Mouse (Mus musculus): ENCODE results near the gene Mus81. TPM values are rescaled to one million over a fixed set of nuclear protein-coding genes. Genes with fewer than 3 reads are reported as not detected.
"Not testable (repeated sequence)": the region's sequence is repeated elsewhere in the genome, so short reads cannot be mapped to it uniquely, and the experiment has no call there.

Mus81 gene
- polyA plus RNA-seq, 1 experiment from 2014 or later: 43.2 TPM

DNA sequence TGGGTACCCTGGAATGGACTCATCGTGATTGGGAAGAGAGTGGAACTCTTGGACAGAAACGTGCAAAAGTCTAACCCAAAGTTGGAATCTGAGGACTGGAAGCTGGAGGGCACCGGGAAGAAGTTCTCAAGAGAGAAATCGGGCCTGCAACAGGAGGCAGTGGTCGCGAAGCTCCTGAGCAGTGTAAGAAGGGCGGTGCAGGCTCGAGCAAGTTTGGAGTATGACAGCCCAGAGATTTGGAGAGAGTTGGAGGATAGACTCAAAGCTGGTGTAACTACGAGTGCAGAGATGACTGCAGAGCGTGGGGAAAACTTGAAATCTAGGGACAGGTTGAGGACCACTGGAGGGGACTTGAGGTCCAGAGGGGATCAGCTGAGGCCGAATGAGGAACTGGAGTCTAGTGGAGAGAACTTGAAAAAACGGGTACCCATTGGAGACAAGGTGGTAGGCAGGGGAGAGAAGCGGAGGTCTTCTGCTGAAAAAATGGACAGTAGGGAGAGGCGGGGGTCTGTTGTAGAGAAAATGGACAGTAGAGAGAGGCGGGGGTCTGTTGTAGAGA is 23.0 kb upstream of the Mus81 start:
- no peaks in the 10 kb centered on the region for H3K36me3 ChIP-seq
- peaks cover 34% of the 10 kb centered on the region for H3K4me1 ChIP-seq (replicated peaks)
- no peak overlapping the region; the same call in 1 of the 2 replicates for H3K27ac ChIP-seq (replicated peaks)
- H3K27me3 ChIP-seq: no peaks in the 10 kb centered on the region
- ATAC-seq (ENCODE audit: low read depth): no peak
- peak overlapping the region; percentile 55 for H3K4me3 ChIP-seq
- H3K4me2 ChIP-seq: peak overlapping the region; percentile 82
- no peaks in the 10 kb centered on the region for H3K9me3 ChIP-seq
- WGBS: 51% methylated on average over 15 of the region's 15 CpGs
- H3K9ac ChIP-seq: peak overlapping the region; percentile 67

DNA sequence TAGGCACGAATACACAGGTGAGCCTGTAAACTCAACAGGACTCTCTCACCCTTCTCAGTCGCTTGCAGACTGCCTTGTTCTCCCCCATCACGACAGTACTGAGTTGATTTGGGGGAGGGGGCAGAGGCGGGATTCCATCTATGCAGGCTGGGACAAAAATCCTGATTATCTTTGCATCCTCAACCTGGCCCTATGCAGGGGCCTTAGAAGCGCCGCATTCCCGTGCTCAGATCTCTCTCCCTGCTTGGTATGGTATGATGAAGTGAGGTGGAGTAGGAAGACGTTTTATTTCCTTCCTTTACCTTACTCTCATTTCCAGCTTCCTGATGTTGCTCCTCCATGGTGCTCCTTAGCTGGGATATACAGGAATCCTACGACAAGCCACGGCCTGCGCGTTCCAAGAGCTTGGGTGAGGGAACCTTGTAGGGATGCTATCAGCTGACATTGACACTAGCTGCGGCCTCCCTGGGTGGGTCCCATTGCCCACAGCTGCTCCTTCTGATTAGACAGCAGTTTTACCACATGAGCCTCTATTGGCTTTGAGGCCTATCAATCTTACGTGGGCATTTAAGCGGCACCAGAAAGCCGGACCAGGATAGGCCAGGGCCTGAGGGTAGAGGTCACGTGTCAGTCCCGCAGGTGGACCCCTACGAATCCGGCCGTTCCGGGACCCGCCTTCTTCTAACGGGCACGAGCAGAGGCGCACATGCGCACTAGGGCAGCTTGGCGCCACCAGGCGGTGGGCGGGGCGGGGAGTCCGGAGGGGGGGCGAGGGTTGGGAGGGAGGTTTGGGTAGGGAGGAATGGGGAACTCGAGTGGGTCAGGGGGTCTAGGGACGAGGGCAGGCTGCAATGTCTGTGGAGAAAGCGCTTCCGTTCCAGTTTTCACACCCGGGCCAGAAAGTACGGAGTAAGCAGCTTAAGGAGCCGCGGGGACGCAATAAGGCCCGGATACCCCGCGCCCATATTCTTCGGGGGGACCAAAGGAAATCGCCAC is 22.1 kb upstream of the Mus81 start, which contains the start of gene Snx32:
TSS of gene Snx32 (minus strand) at position 508 of the 996 bp plus-strand sequence.
- peak within 1 kb of the TSS; percentile 55 for H3K4me3 ChIP-seq
- H3K27ac ChIP-seq (replicated peaks): peak within 1 kb of the TSS; percentile 86
- H3K36me3 ChIP-seq: no peaks in the 10 kb centered on the region
- H3K4me1 ChIP-seq (replicated peaks): peaks cover 37% of the 10 kb centered on the region
- no peaks in the 10 kb centered on the region for H3K27me3 ChIP-seq
- H3K9me3 ChIP-seq: no peaks in the 10 kb centered on the region
- H3K9ac ChIP-seq: peak within 1 kb of the TSS; percentile 83
- peak; percentile 99 for ATAC-seq (ENCODE audit: low read depth)
- 3% methylated on average over 46 of the region's 47 CpGs for WGBS
- H3K4me2 ChIP-seq: peak within 1 kb of the TSS; percentile 82

- Histone ChIP-seq H3K27ac (replicated peaks) (no peak within 1 kb of the TSS), H3K4me3 (no peak within 1 kb of the TSS), H3K36me3 (peaks cover 13% of the 10 kb centered on the region), H3K4me2 (no peak within 1 kb of the TSS), H3K4me1 (replicated peaks) (peaks cover 8% of the 10 kb centered on the region), H3K27me3 (no peaks in the 10 kb centered on the region), H3K9ac (no peak within 1 kb of the TSS), H3K9me3 (no peaks in the 10 kb centered on the region)
- WGBS: 59% methylated on average over 17 of the region's 17 CpGs
- no peak for ATAC-seq (ENCODE audit: low read depth)
Measured at GRCm38 (mm10) chr19:5503687-5504086, 15.5 kb upstream of the Mus81 start, which contains the start of gene 1700020D05Rik. Gene 1700020D05Rik, minus strand, starts transcription at chr19:5503787.

DNA sequence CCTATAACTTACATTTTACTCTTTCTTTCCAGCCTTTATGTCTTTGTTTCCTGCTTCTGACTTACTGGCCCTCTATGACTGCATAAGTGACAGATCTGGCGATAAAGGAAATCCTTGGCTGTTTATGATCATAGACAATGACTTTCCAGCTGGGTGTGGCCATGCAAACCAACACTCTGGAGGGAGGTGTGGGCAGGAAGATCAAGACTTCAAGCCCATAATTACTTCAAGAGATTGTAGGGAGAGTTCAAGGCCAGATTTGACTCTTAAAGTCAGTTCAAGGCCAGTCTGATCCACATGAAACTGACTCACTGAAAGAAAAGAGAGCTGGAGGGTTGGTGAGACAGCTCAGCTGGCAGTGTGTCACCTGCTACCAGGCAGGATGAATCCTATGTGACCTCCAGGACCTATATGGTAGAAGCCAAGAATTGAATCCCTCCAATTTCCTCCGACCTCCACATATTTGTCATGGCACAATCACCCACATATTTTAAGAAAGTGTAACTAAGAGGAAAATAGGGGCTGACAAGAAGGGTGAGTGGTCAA is 12.2 kb upstream of the Mus81 start:
- H3K4me2 ChIP-seq: no peak overlapping the region
- H3K4me1 ChIP-seq (replicated peaks): no peaks in the 10 kb centered on the region
- H3K9me3 ChIP-seq: no peaks in the 10 kb centered on the region
- H3K27ac ChIP-seq (replicated peaks): no peak overlapping the region
- no peaks in the 10 kb centered on the region for H3K27me3 ChIP-seq
- H3K4me3 ChIP-seq: no peak overlapping the region
- H3K9ac ChIP-seq: no peak overlapping the region
- 89% methylated on average over 2 of the region's 2 CpGs for WGBS
- peaks cover 45% of the 10 kb centered on the region for H3K36me3 ChIP-seq
- ATAC-seq (ENCODE audit: low read depth): no peak

- Histone ChIP-seq H3K4me2 (no peak overlapping the region), H3K9ac (no peak overlapping the region), H3K27me3 (no peaks in the 10 kb centered on the region), H3K36me3 (peaks cover 65% of the 10 kb centered on the region), H3K27ac (replicated peaks) (no peak overlapping the region), H3K4me1 (replicated peaks) (peaks cover 21% of the 10 kb centered on the region), H3K9me3 (no peaks in the 10 kb centered on the region), H3K4me3 (no peak overlapping the region)
- no peak for ATAC-seq (ENCODE audit: low read depth)
- WGBS: 86% methylated on average over 16 of the region's 16 CpGs
Measured at GRCm38 (mm10) chr19:5496052-5496370, 7.8 kb upstream of the Mus81 start.

- H3K4me3 ChIP-seq: no peak overlapping the region
- H3K4me2 ChIP-seq: no peak overlapping the region
- H3K36me3 ChIP-seq: peaks cover 65% of the 10 kb centered on the region
- ATAC-seq (ENCODE audit: low read depth): no peak
- 82% methylated on average over 12 of the region's 12 CpGs for WGBS
- H3K27me3 ChIP-seq: no peaks in the 10 kb centered on the region
- H3K9ac ChIP-seq: no peak overlapping the region
- H3K27ac ChIP-seq (replicated peaks): no peak overlapping the region
- H3K4me1 ChIP-seq (replicated peaks): peaks cover 21% of the 10 kb centered on the region
- H3K9me3 ChIP-seq: no peaks in the 10 kb centered on the region
Measured at GRCm38 (mm10) chr19:5495353-5496051, 7.3 kb upstream of the Mus81 start.

DNA sequence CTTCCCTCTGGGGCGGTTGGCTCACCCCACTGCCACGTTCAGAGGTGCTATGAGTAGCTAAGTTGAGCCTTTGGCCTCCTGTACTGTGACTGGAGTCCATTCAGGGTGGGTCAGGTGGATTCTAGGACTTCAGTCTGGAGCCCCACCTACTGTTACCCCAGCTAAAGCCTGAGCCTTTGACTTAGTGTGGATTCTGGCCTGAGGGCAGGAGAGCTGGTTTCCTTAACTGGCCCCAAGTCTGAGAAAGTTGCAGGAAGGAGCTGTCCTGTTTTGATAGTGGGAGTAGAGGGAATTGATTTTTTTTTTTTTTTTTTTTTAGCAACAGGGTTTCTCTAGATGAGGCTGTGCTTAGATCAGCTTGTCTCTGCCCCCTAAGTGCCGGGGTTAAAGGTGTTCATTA is 6.1 kb upstream of the Mus81 start:
- Histone ChIP-seq H3K4me3 (no peak overlapping the region), H3K9ac (no peak overlapping the region), H3K27ac (replicated peaks) (no peak overlapping the region), H3K4me2 (no peak overlapping the region), H3K27me3 (no peaks in the 10 kb centered on the region), H3K4me1 (replicated peaks) (peaks cover 29% of the 10 kb centered on the region), H3K9me3 (no peaks in the 10 kb centered on the region), H3K36me3 (peaks cover 65% of the 10 kb centered on the region)
- WGBS: 89% methylated on average over 3 of the region's 3 CpGs
- no peak for ATAC-seq (ENCODE audit: low read depth)

GRCm38 (mm10) chr19:5493301-5493721 is 5.1 kb upstream of the Mus81 start:
- not testable (repeated sequence) for H3K9me3 ChIP-seq; H3K9ac ChIP-seq; H3K27ac ChIP-seq (replicated peaks); H3K27me3 ChIP-seq; ATAC-seq (ENCODE audit: low read depth); H3K4me2 ChIP-seq; H3K4me3 ChIP-seq
- WGBS: 62% methylated on average over 9 of the region's 9 CpGs
- H3K36me3 ChIP-seq: peaks cover 62% of the 10 kb centered on the region
- H3K4me1 ChIP-seq (replicated peaks): peaks cover 39% of the 10 kb centered on the region

DNA sequence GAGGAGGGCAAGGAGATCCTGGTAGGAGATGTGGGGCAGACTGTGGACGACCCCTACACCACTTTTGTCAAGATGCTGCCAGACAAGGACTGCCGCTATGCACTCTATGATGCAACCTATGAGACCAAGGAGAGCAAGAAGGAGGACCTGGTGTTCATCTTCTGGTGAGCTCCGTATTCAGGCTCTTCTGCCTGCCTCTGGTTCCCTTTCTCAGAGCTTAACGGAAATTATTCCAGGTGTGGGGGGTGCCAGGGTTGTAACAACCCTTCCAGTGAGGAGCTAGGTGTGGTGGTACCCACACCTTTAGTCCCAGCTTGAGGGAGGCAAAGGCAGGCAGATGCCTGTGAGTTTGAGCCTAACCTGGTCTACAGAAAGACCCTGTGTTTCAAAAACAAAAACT is 4.4 kb upstream of the Mus81 start:
- ATAC-seq (ENCODE audit: low read depth): no peak
- no peaks in the 10 kb centered on the region for H3K27me3 ChIP-seq
- peak overlapping the region; percentile 87 for H3K4me2 ChIP-seq
- 81% methylated on average over 4 of the region's 4 CpGs for WGBS
- H3K4me3 ChIP-seq: peak overlapping the region; percentile 99
- H3K9me3 ChIP-seq: no peaks in the 10 kb centered on the region
- H3K36me3 ChIP-seq: peaks cover 55% of the 10 kb centered on the region
- no peak overlapping the region for H3K9ac ChIP-seq
- H3K4me1 ChIP-seq (replicated peaks): peaks cover 39% of the 10 kb centered on the region
- no peak overlapping the region for H3K27ac ChIP-seq (replicated peaks)

GRCm38 (mm10) chr19:5490898-5491708 is 2.9 kb upstream of the Mus81 start:
- Histone ChIP-seq H3K4me2 (peak overlapping the region; percentile 87), H3K9ac (peak overlapping the region; percentile 98), H3K27ac (replicated peaks) (peak overlapping the region; percentile 99), H3K4me3 (peak overlapping the region; percentile 99), H3K4me1 (replicated peaks) (peaks cover 55% of the 10 kb centered on the region), H3K36me3 (peaks cover 45% of the 10 kb centered on the region), H3K27me3 (no peaks in the 10 kb centered on the region), H3K9me3 (no peaks in the 10 kb centered on the region)
- ATAC-seq (ENCODE audit: low read depth): peak; percentile 29
- WGBS: under 1% methylated on average over 58 of the region's 59 CpGs

- H3K9ac ChIP-seq: peak within 1 kb of the TSS; percentile 98
- peak; percentile 68 for ATAC-seq (ENCODE audit: low read depth)
- H3K27ac ChIP-seq (replicated peaks): peak within 1 kb of the TSS; percentile 99
- WGBS: under 1% methylated on average over 61 of the region's 62 CpGs
- H3K9me3 ChIP-seq: no peaks in the 10 kb centered on the region
- H3K4me2 ChIP-seq: peak within 1 kb of the TSS; percentile 87
- peaks cover 45% of the 10 kb centered on the region for H3K36me3 ChIP-seq
- peak within 1 kb of the TSS; percentile 99 for H3K4me3 ChIP-seq
- no peaks in the 10 kb centered on the region for H3K27me3 ChIP-seq
- peaks cover 56% of the 10 kb centered on the region for H3K4me1 ChIP-seq (replicated peaks)
Measured at GRCm38 (mm10) chr19:5490313-5490897, 2.2 kb upstream of the Mus81 start, which contains the start of gene Cfl1. Gene Cfl1, plus strand, starts transcription at chr19:5490455.

Data from neural tube, embryonic 13.5 days (tissue).